Mouse (Mus musculus): ENCODE measurements at regions not wholly inside any gene's neighbourhood (a gene's known extent, or its start where the extent isn't known, plus 50 kb on each side); places are given as distances from the start of the nearest gene placed in this dataset.

DNA sequence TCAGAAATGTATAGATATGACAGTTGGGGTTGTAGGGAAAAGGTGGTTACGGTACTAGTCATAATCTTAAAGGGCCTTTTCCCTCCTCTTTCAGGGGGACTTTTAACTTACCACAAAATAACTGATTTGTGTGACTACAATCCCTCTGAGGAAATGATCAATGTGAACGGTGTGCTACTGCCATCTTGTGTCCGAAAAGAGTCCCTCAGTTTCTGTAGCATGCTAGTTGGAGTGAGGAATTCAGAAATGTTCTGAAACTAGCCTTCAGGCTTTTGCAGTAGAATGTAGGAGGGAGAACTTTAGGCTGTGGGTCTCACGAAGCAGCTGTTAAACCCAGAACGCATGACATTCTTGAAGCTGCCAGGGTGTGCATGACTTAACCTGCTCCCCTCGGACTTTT is 471.5 kb upstream of the N6amt1 start:
- TF ChIP-seq CTCF (IDR thresholded peaks at IDR 0.05; ENCODE audit: low read depth, low read length) (peak; percentile 52), POLR2A (IDR thresholded peaks at IDR 0.05; ENCODE audit: extremely low read depth, insufficient read depth, low read length) (no peak)

Measured in liver, adult 2 months (tissue).